Mouse (Mus musculus) monocyte, adult 2 months (primary cell): ENCODE measurements around the gene Rabep2.

ENCODE experiments used
- DNase-seq, 2 experiments: peaks; one replicate each; pipeline ENCODE4 v3.0.0; 2022; ENCODE audit warnings: low spot score in 2 of 2, low read depth in 1 of 2

Rabep2 gene

GRCm38 (mm10) chr7:126491005-126491404, 62.4 kb downstream of the Rabep2 start:
- DNase-seq = no peak

- DNase-seq = no peak
These were observed 63.4 kb downstream of the Rabep2 start for GRCm38 (mm10) chr7:126491973-126492372.

- no peak for DNase-seq
These were observed 65.6 kb downstream of the Rabep2 start for GRCm38 (mm10) chr7:126494120-126494519.

GRCm38 (mm10) chr7:126496475-126496874, 67.9 kb downstream of the Rabep2 start:
- DNase-seq = no peak

- no peak for DNase-seq
These were observed 69.4 kb downstream of the Rabep2 start for GRCm38 (mm10) chr7:126497966-126498365.
